Mouse (Mus musculus): ENCODE measurements around the gene Cmtr1.
"Not testable (repeated sequence)": the region's sequence is repeated elsewhere in the genome, so short reads cannot be mapped to it uniquely, and the experiment has no call there.

Cmtr1 gene

GRCm38 (mm10) chr17:29660076-29660761 lies at the start of gene Cmtr1:
Cmtr1 (plus strand) TSS chr17:29660595.
- DNase-seq (ENCODE audit: low read depth, low spot score): peak; percentile 96

- not testable (repeated sequence) for DNase-seq (ENCODE audit: low read depth, low spot score)
Measured at GRCm38 (mm10) chr17:29613453-29613852, 46.9 kb upstream of the Cmtr1 start.

GRCm38 (mm10) chr17:29614115-29615023 lies 46.0 kb upstream of the Cmtr1 start, which contains the start of the genes Rnf8 and Gm28043:
Rnf8 (plus strand) TSS chr17:29614790.
Gm28043 (plus strand) TSS chr17:29614876.
- DNase-seq (ENCODE audit: low read depth, low spot score): peak; percentile 98

- no peak for DNase-seq (ENCODE audit: low read depth, low spot score)
Measured at GRCm38 (mm10) chr17:29615024-29615551, 45.3 kb upstream of the Cmtr1 start.

- DNase-seq (ENCODE audit: low read depth, low spot score): no peak
Measured at GRCm38 (mm10) chr17:29615616-29616015, 44.8 kb upstream of the Cmtr1 start.

GRCm38 (mm10) chr17:29619231-29619630 lies 41.2 kb upstream of the Cmtr1 start:
- no peak for DNase-seq (ENCODE audit: low read depth, low spot score)

GRCm38 (mm10) chr17:29623488-29623887 lies 36.9 kb upstream of the Cmtr1 start:
- DNase-seq (ENCODE audit: low read depth, low spot score): no peak

- DNase-seq (ENCODE audit: low read depth, low spot score): no peak
Measured at GRCm38 (mm10) chr17:29627285-29627684, 33.1 kb upstream of the Cmtr1 start.

GRCm38 (mm10) chr17:29628946-29629345 lies 31.4 kb upstream of the Cmtr1 start:
- DNase-seq (ENCODE audit: low read depth, low spot score): no peak

GRCm38 (mm10) chr17:29629620-29630019 lies 30.8 kb upstream of the Cmtr1 start:
- DNase-seq (ENCODE audit: low read depth, low spot score): peak; percentile 81

GRCm38 (mm10) chr17:29632312-29632711 lies 28.1 kb upstream of the Cmtr1 start:
- DNase-seq (ENCODE audit: low read depth, low spot score): peak; percentile 77

GRCm38 (mm10) chr17:29635492-29635891 lies 24.9 kb upstream of the Cmtr1 start:
- DNase-seq (ENCODE audit: low read depth, low spot score): no peak

- peak; percentile 63 for DNase-seq (ENCODE audit: low read depth, low spot score)
Measured at GRCm38 (mm10) chr17:29636118-29636517, 24.3 kb upstream of the Cmtr1 start.

GRCm38 (mm10) chr17:29637377-29637776 lies 23.0 kb upstream of the Cmtr1 start:
- no peak for DNase-seq (ENCODE audit: low read depth, low spot score)

- DNase-seq (ENCODE audit: low read depth, low spot score): peak; percentile 73
Measured at GRCm38 (mm10) chr17:29637895-29638294, 22.5 kb upstream of the Cmtr1 start.

GRCm38 (mm10) chr17:29640971-29641370 lies 19.4 kb upstream of the Cmtr1 start:
- DNase-seq (ENCODE audit: low read depth, low spot score): peak; percentile 45

GRCm38 (mm10) chr17:29642219-29642618 lies 18.2 kb upstream of the Cmtr1 start:
- DNase-seq (ENCODE audit: low read depth, low spot score): no peak

GRCm38 (mm10) chr17:29658249-29658648 lies 2.1 kb upstream of the Cmtr1 start:
- DNase-seq (ENCODE audit: low read depth, low spot score): no peak

GRCm38 (mm10) chr17:29660762-29661391 lies 482 bp downstream of the Cmtr1 start:
- DNase-seq (ENCODE audit: low read depth, low spot score): no peak

- DNase-seq (ENCODE audit: low read depth, low spot score): no peak
Measured at GRCm38 (mm10) chr17:29662145-29662544, 1.8 kb downstream of the Cmtr1 start.

GRCm38 (mm10) chr17:29668051-29668986 lies 7.9 kb downstream of the Cmtr1 start:
- DNase-seq (ENCODE audit: low read depth, low spot score): peak; percentile 66

Measured in ZHBTc4 (cell line).